Mouse (Mus musculus) midbrain, embryonic 12.5 days (tissue): Measurements from ENCODE around the gene Nfkbil1. TPM values are rescaled to one million over a fixed set of nuclear protein-coding genes. Genes with fewer than 3 reads are reported as not detected.
A peak's percentile ranks its signal among the peaks of the same experiment; 100 is the strongest.

ENCODE experiments used
- ATAC-seq: fragments of 200-750 bp; cut with Nextera tagmentation; 2 replicates; pipeline ENCODE4 v1.8.0; 2017; ENCODE audit warnings: low read depth, moderate TSS enrichment, moderate library complexity; ENCODE audit not compliant: low FRiP score
- H3K27ac ChIP-seq: fragments of 300-500 bp; sonication (generic); replicated peaks from 2 replicates; pipeline ENCODE4 v1.5.1; 2016; ENCODE audit warnings: mild to moderate bottlenecking
- H3K27me3 ChIP-seq: fragments of 300-500 bp; sonication (generic); 2 replicates; pipeline ENCODE4 v1.6.1; 2016; ENCODE audit warnings: mild to moderate bottlenecking
- H3K36me3 ChIP-seq: fragments of 300-500 bp; sonication (generic); 2 replicates; pipeline ENCODE4 v1.6.1; 2016
- H3K4me1 ChIP-seq: fragments of 300-500 bp; sonication (generic); 2 replicates; pipeline ENCODE4 v1.6.1; 2016
- H3K4me2 ChIP-seq: fragments of 300-500 bp; sonication (generic); replicated peaks from 2 replicates; pipeline ENCODE4 v1.6.1; 2016; ENCODE audit warnings: mild to moderate bottlenecking, moderate library complexity
- H3K4me3 ChIP-seq: fragments of 300-500 bp; sonication (generic); 2 replicates; pipeline ENCODE4 v1.5.1; 2016; ENCODE audit warnings: mild to moderate bottlenecking
- H3K9ac ChIP-seq: fragments of 300-500 bp; sonication (generic); replicated peaks from 2 replicates; pipeline ENCODE4 v1.6.1; 2016; ENCODE audit warnings: mild to moderate bottlenecking, moderate library complexity
- H3K9me3 ChIP-seq: fragments of 300-500 bp; sonication (generic); 2 replicates; pipeline ENCODE4 v1.6.1; 2016; ENCODE audit warnings: mild to moderate bottlenecking
- WGBS: fragments of 180-500 bp; shearing (Covaris S2); methylation state at CpG from one replicate; pipeline ENCODE4 v1.1.7; 2016; 5-methylcytosine and 5-hydroxymethylcytosine counted together
- microRNA-seq: library from miRNA; unstranded; fragments of <30 nt; microRNA quantifications from one replicate; pipeline ENCODE4, GENCODE M21; 2017
- polyA plus RNA-seq: library from polyadenylated mRNA; unstranded; fragments of >200 nt; fragmentation: Nextera tagmentation; extraction: Ambion mirVana; gene quantifications from 2 replicates; pipeline ENCODE4 v1.2.1, GENCODE M21; 2016

The Nfkbil1 gene
- polyA plus RNA-seq, 1 experiment from 2014 or later = 10.9 TPM

DNA sequence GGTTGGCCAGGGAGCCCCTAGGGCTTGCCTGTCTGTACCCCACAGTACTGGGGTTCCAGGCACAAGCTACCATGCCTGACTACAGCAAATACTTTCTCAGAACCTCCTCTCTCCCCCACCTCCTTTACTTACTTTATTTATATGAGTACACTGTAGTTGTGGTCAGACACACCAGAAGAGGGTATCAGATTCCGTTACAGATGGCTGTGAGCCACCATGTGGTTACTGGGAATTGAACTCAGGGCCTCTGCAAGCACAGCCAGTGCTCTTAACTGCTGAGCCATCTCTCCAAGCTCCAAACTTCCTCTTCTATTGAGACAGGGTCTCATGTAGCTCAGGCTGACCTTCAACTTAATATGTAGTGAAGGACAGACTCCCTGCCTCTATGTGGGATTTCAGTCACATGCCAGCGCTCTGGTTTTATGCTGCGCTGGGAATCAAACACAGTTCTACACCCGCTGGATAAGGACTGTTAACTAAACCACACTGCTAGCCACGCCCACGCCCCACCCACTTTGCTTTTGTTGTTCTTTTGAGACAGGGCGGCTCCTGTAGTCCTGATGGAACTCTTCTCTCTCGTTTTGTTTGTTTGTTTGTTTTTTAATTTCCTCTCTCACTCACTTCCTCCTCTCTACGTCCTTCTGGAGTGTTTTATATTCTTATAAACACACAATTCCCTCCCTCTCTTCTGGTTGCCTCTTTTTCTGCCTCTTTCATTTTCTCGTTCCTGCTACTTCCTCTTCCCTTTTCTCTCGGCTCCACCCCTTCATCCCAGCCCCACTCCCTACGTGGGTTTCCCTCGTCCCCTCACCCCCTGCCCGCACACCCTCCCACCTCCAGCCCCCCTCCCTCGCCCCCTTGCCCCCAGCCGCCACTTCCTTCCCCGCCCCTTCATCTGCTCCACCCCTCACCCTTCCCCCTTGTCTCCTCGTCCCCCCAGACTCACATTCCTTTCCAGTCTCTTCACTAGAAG, 49.7 kb downstream of the Nfkbil1 start:
- WGBS = 5% methylated on average over 17 of the region's 18 CpGs
- Histone ChIP-seq H3K4me2 (peak overlapping the region; percentile 56), H3K36me3 (no peaks in the 10 kb centered on the region), H3K9me3 (no peaks in the 10 kb centered on the region), H3K4me3 (peak overlapping the region; percentile 35), H3K9ac (peak overlapping the region; percentile 39), H3K27ac (peak overlapping the region; percentile 65), H3K4me1 (peaks cover 13% of the 10 kb centered on the region), H3K27me3 (no peaks in the 10 kb centered on the region)
- 0 out of 2 replicates have a peak, but pooled peaks have one; percentile 47 for ATAC-seq

- Histone ChIP-seq H3K9me3 (no peaks in the 10 kb centered on the region), H3K36me3 (no peaks in the 10 kb centered on the region), H3K4me1 (no peaks in the 10 kb centered on the region), H3K9ac (no peak overlapping the region), H3K4me3 (no peak overlapping the region), H3K4me2 (no peak overlapping the region), H3K27ac (no peak overlapping the region), H3K27me3 (no peaks in the 10 kb centered on the region)
- no peak for ATAC-seq
- WGBS = 90% methylated on average over 5 of the region's 5 CpGs
Observed at GRCm38 (mm10) chr17:35180093-35180492, 55.5 kb downstream of the Nfkbil1 start.

DNA sequence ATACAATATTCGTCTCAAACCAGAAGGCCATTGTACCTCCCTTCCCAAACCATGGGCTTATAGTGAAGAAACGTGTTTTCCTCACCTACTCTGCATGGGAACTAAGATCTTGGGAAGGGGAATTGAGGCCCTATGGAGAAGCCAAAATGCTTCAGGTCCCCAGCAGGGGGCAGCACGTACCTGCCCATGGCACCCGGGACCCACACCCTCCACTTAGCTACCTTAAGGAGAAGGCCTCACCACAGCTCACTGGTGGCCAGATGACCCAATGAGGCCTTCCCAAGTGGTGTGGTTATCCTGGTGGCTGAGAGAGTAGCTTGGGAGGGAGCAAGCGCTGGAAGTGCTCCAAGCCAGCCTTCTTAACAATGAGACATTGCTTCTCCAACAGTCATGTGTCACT, 57.1 kb downstream of the Nfkbil1 start:
- WGBS = 19% methylated on average over 5 of the region's 5 CpGs
- H3K4me2 ChIP-seq = no peak overlapping the region
- H3K9ac ChIP-seq = no peak overlapping the region
- H3K27me3 ChIP-seq = no peaks in the 10 kb centered on the region
- H3K9me3 ChIP-seq = no peaks in the 10 kb centered on the region
- H3K4me3 ChIP-seq = no peak overlapping the region
- 0 out of 2 replicates have a peak, but pooled peaks have one; percentile 16 for ATAC-seq
- H3K4me1 ChIP-seq = no peaks in the 10 kb centered on the region
- H3K36me3 ChIP-seq = no peaks in the 10 kb centered on the region
- no peak overlapping the region for H3K27ac ChIP-seq

DNA sequence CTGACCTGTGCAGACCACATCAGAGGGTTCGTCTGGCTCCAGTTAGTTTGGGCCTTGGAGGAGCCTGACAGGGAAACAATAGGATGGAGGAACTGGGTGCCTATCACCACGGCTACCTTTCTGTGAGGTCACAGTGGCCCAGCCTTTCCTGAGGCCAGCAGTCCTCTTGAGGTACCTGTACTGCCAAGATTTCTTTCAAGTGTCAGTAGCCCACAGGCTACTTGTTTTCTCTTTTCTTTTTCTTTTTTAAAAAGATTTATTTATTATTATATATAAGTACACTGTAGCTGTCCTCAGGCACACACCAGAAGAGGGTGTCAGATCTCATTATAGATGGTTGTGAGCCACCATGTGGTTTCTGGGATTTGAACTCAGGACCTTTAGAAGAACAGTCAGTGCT, 59.6 kb downstream of the Nfkbil1 start, which contains the start of gene Aif1:
Gene Aif1, minus strand, starts transcription at position 101 of the 400 bp plus-strand sequence.
- no peak within 1 kb of the TSS for H3K27ac ChIP-seq
- no peaks in the 10 kb centered on the region for H3K27me3 ChIP-seq
- no peak within 1 kb of the TSS for H3K4me2 ChIP-seq
- H3K4me3 ChIP-seq = no peak within 1 kb of the TSS
- WGBS = 23% methylated on average over 2 of the region's 2 CpGs
- ATAC-seq = no peak
- H3K9me3 ChIP-seq = no peaks in the 10 kb centered on the region
- no peak within 1 kb of the TSS for H3K9ac ChIP-seq
- no peaks in the 10 kb centered on the region for H3K4me1 ChIP-seq
- no peaks in the 10 kb centered on the region for H3K36me3 ChIP-seq

DNA sequence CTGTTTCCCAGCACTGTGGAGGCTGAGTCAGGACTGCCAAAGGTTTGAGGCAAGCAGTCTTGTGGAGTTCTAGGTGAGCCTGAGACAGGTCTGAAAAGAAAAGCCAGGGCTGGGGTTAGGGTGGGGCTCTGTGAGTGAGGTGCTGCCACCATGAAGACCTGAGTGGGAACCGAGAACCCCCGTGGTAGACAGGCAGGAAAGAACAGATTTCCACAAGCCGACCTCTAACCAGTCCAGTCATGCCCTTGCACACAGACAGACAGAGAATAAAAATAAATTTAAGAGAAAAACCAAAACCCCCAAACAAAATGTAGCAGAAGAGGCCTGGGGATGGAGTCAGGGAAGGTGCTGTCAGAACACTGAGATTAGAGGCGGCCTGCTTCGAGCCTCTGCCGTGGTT, 60.2 kb downstream of the Nfkbil1 start:
- 69% methylated on average over 6 of the region's 6 CpGs for WGBS
- Histone ChIP-seq H3K27me3 (no peaks in the 10 kb centered on the region), H3K9ac (no peak overlapping the region), H3K27ac (no peak overlapping the region), H3K36me3 (no peaks in the 10 kb centered on the region), H3K4me1 (no peaks in the 10 kb centered on the region), H3K4me2 (no peak overlapping the region), H3K9me3 (no peaks in the 10 kb centered on the region), H3K4me3 (no peak overlapping the region)
- ATAC-seq = no peak

DNA sequence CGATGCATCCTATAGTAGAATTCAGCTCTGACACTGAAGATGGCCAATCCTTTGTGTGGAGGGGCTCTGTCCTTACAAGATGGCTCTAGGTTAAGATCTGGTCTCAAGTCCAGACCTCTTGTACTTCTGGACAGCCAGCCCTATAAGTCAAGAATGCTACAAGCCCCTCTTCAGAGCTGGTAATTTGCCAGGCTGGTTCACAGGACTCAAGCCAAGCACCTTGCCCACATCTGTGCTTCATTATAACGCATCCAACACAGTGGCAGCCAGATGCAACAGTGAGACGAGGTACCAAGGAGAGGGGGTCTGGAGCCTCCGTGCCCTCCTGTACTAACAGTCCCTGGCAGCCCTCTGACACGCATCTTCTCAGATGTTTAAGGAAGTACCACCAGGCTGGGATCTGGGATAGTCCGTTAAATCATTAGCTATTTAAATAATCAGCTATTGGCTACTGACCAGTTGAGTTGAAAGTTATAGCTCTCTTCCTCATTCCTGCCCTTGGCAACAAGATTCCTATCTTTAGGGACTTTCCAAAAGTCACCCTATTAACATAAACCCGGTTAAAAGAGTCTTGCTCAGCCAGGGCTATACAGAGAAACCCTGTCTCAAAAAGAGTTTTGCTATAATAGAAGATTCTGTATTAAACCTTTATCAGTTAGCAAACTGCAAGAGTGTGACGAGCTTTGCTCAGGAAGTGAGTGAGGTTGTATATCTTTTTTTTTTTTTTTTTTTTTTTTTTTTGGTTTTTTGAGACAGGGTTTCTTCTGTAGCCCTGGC, 61.2 kb downstream of the Nfkbil1 start:
- H3K9me3 ChIP-seq = no peaks in the 10 kb centered on the region
- no peak overlapping the region for H3K4me2 ChIP-seq
- H3K36me3 ChIP-seq = no peaks in the 10 kb centered on the region
- H3K27ac ChIP-seq = no peak overlapping the region
- no peak overlapping the region for H3K4me3 ChIP-seq
- H3K27me3 ChIP-seq = no peaks in the 10 kb centered on the region
- no peak for ATAC-seq
- H3K9ac ChIP-seq = no peak overlapping the region
- H3K4me1 ChIP-seq = no peaks in the 10 kb centered on the region
- 78% methylated on average over 8 of the region's 8 CpGs for WGBS

- H3K9ac ChIP-seq = 0 out of 2 replicates have a peak overlapping the region, but pooled peaks have one; percentile 20
- ATAC-seq = no peak
- no peaks in the 10 kb centered on the region for H3K9me3 ChIP-seq
- H3K4me1 ChIP-seq = 0 out of 2 replicates have a peak, but pooled peaks cover 2% of the 10 kb centered on the region
- no peaks in the 10 kb centered on the region for H3K36me3 ChIP-seq
- H3K4me2 ChIP-seq = no peak overlapping the region
- no peak overlapping the region for H3K4me3 ChIP-seq
- no peaks in the 10 kb centered on the region for H3K27me3 ChIP-seq
- no peak overlapping the region for H3K27ac ChIP-seq
- WGBS = 80% methylated on average over 3 of the region's 3 CpGs
Observed at GRCm38 (mm10) chr17:35173329-35173728, 62.3 kb downstream of the Nfkbil1 start.

DNA sequence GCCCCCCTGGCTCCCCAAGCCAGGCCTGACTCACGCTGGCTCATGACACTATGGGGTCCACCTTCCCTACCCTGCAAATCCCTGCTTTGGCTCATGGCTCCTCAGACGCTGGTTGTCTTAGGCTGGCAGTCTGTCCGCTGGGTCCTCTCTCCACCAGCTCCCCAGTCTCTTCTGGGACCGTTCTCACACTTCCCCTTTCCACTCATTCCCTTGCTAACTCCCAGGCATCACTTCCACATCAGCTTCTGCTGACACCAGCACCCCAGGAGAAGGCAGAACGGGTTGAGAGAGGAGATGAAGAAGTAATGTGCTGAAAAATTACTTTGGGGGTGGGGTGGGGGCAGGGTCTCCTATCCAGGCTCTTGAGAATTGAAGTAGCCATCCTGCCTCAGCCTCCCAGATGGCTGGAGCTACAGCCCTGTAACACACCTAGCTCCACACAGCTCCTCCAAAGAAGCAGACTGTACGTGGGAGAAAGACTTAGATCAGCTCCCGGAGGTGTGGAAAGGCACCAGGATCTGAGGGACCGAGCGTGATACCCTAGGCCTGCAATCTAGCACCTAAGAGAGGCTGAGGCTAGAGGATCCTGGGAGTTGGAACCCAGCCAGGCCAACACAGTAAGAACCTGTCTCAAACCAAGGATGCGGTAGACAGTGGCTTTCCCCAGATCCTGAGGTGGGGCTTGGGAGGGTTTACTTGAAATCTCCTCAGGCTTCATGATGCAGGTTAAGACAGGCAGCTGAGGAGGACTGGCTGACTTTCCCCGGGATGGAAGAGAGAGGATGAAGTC, 63.0 kb downstream of the Nfkbil1 start:
- no peak overlapping the region; the same call in 1 of the 2 replicates for H3K9ac ChIP-seq
- WGBS = 78% methylated on average over 11 of the region's 11 CpGs
- H3K27me3 ChIP-seq = no peaks in the 10 kb centered on the region
- no peaks in the 10 kb centered on the region for H3K36me3 ChIP-seq
- H3K4me2 ChIP-seq = no peak overlapping the region
- H3K4me3 ChIP-seq = no peak overlapping the region
- H3K27ac ChIP-seq = no peak overlapping the region
- no peaks in the 10 kb centered on the region for H3K9me3 ChIP-seq
- 0 out of 2 replicates have a peak, but pooled peaks cover 2% of the 10 kb centered on the region for H3K4me1 ChIP-seq
- no peak for ATAC-seq

Small RNAs within 50 kb of the gene (microRNA-seq; reads per million reads assigned to microRNA genes)
- gene Mir6973a (not detected), gene Mir6974 (not detected), gene Mir6975 (1.4 reads per million), gene Mir8094 (not detected)

Other genes with a start within 250 kb of the Nfkbil1 start
- gene Vars, start 234.8 kb downstream of the Nfkbil1 start, polyA plus RNA-seq = 139 and 142 TPM in 2 replicates
- 0.14 and 0.23 TPM in 2 replicates for gene Vwa7, start 219.2 kb downstream of the Nfkbil1 start, polyA plus RNA-seq
- gene Sapcd1, start 207.8 kb downstream of the Nfkbil1 start, polyA plus RNA-seq = 5.2 and 6.8 TPM in 2 replicates
- 6.9 and 7.6 TPM in 2 replicates for gene Msh5, start 189.0 kb downstream of the Nfkbil1 start, polyA plus RNA-seq
- gene Clic1, start 185.8 kb downstream of the Nfkbil1 start, polyA plus RNA-seq = 145 and 165 TPM in 2 replicates
- gene Ddah2, start 176.8 kb downstream of the Nfkbil1 start, polyA plus RNA-seq = 595 and 615 TPM in 2 replicates
- gene Ly6g6c, start 170.4 kb downstream of the Nfkbil1 start, polyA plus RNA-seq = not detected in 2 replicates
- 0.52 and 0.93 TPM in 2 replicates for gene Mpig6b, start 169.6 kb downstream of the Nfkbil1 start, polyA plus RNA-seq
- 0.24 TPM in 1 of 2 replicates, not detected in the other for gene Ly6g6e, start 158.9 kb downstream of the Nfkbil1 start, polyA plus RNA-seq
- gene Ly6g6d, start 157.7 kb downstream of the Nfkbil1 start, polyA plus RNA-seq = 1.1 and 1.7 TPM in 2 replicates
- 0.47 TPM in 2 replicates for gene Ly6g6f, start 150.2 kb downstream of the Nfkbil1 start, polyA plus RNA-seq
- gene Abhd16a, start 146.5 kb downstream of the Nfkbil1 start, polyA plus RNA-seq = 69.0 and 72.3 TPM in 2 replicates
- gene Ly6g5c, start 127.5 kb downstream of the Nfkbil1 start, polyA plus RNA-seq = not detected in 2 replicates
- gene Ly6g5b, start 120.4 kb downstream of the Nfkbil1 start, polyA plus RNA-seq = 1.0 and 1.5 TPM in 2 replicates
- 22.2 and 26.4 TPM in 2 replicates for gene Gpank1, start 114.3 kb downstream of the Nfkbil1 start, polyA plus RNA-seq
- 279 TPM in 2 replicates for gene Csnk2b, start 113.7 kb downstream of the Nfkbil1 start, polyA plus RNA-seq
- gene D17H6S53E, start 109.4 kb downstream of the Nfkbil1 start, polyA plus RNA-seq = 8.0 and 9.1 TPM in 2 replicates
- gene Apom, start 103.7 kb downstream of the Nfkbil1 start, polyA plus RNA-seq = 0.65 and 1.5 TPM in 2 replicates
- 84.0 and 95.3 TPM in 2 replicates for gene Bag6, start 100.6 kb downstream of the Nfkbil1 start, polyA plus RNA-seq
- 236 and 239 TPM in 2 replicates for gene Prrc2a, start 70.9 kb downstream of the Nfkbil1 start, polyA plus RNA-seq
- 7.7 and 8.2 TPM in 2 replicates for gene Aif1, start 59.7 kb downstream of the Nfkbil1 start, polyA plus RNA-seq
- 4.7 and 9.9 TPM in 2 replicates for gene Lst1, start 47.4 kb downstream of the Nfkbil1 start, polyA plus RNA-seq
- 0.48 and 0.62 TPM in 2 replicates for gene Ltb, start 41.4 kb downstream of the Nfkbil1 start, polyA plus RNA-seq
- not detected in 2 replicates for gene Tnf, start 33.8 kb downstream of the Nfkbil1 start, polyA plus RNA-seq
- gene Lta, start 30.4 kb downstream of the Nfkbil1 start, polyA plus RNA-seq = not detected in 2 replicates
- 0.38 TPM in 1 of 2 replicates, not detected in the other for gene Gm16181, start 15.0 kb downstream of the Nfkbil1 start, polyA plus RNA-seq
- 18.8 and 19.6 TPM in 2 replicates for gene Atp6v1g2, start 2.1 kb downstream of the Nfkbil1 start, polyA plus RNA-seq
- gene Ddx39b, start 6.0 kb upstream of the Nfkbil1 start, polyA plus RNA-seq = 565 and 579 TPM in 2 replicates
- gene H2-D1, start 26.9 kb upstream of the Nfkbil1 start, polyA plus RNA-seq = 45.5 and 47.8 TPM in 2 replicates
- 0.08 and 0.17 TPM in 2 replicates for gene H2-Q1, start 84.6 kb upstream of the Nfkbil1 start, polyA plus RNA-seq
- 0.15 and 0.20 TPM in 2 replicates for gene H2-Q2, start 106.5 kb upstream of the Nfkbil1 start, polyA plus RNA-seq
- gene H2-Q4, start 143.8 kb upstream of the Nfkbil1 start, polyA plus RNA-seq = 1.9 and 2.3 TPM in 2 replicates
- gene H2-Q6, start 189.1 kb upstream of the Nfkbil1 start, polyA plus RNA-seq = 0.09 and 0.27 TPM in 2 replicates
- 6.0 and 6.4 TPM in 2 replicates for gene H2-Q7, start 203.4 kb upstream of the Nfkbil1 start, polyA plus RNA-seq
- 0.09 and 0.10 TPM in 2 replicates for gene H2-Q10, start 234.3 kb upstream of the Nfkbil1 start, polyA plus RNA-seq